Mouse (Mus musculus) telencephalon, adult 2 months (tissue): Measurements from ENCODE around the gene Tmem128.
A peak's percentile ranks its signal among the peaks of the same experiment; 100 is the strongest.

Experiments
- DNase-seq: peaks from one replicate; pipeline ENCODE4 v3.0.0-alpha.2; 2011; ENCODE audit warnings: low read depth, low spot score

Gene Tmem128

GRCm38 (mm10) chr5:38260107-38260682, at the start of gene Tmem128:
TSS of gene Tmem128 (plus strand) at chr5:38260185.
- DNase-seq, result peak; percentile 62

GRCm38 (mm10) chr5:38211691-38212090, 48.3 kb upstream of the Tmem128 start:
- DNase-seq, result no peak

- no peak for DNase-seq
Observed at GRCm38 (mm10) chr5:38213009-38213408, 47.0 kb upstream of the Tmem128 start.

- no peak for DNase-seq
Observed at GRCm38 (mm10) chr5:38219771-38220307, 40.1 kb upstream of the Tmem128 start.

GRCm38 (mm10) chr5:38220328-38220912, 39.6 kb upstream of the Tmem128 start, which contains the start of the genes Zbtb49 and Lyar:
TSS of gene Zbtb49 (minus strand) at chr5:38220457.
TSS of gene Lyar (plus strand) at chr5:38220470.
- DNase-seq, result peak; percentile 63

- DNase-seq, result no peak
Observed at GRCm38 (mm10) chr5:38235422-38235821, 24.6 kb upstream of the Tmem128 start.

GRCm38 (mm10) chr5:38236627-38237026, 23.4 kb upstream of the Tmem128 start:
- DNase-seq, result no peak

- DNase-seq, result no peak
Observed at GRCm38 (mm10) chr5:38240727-38241472, 19.1 kb upstream of the Tmem128 start.

GRCm38 (mm10) chr5:38241473-38241834, 18.5 kb upstream of the Tmem128 start:
- DNase-seq, result no peak

- no peak for DNase-seq
Observed at GRCm38 (mm10) chr5:38241966-38242365, 18.0 kb upstream of the Tmem128 start.

GRCm38 (mm10) chr5:38255195-38255594, 4.8 kb upstream of the Tmem128 start:
- no peak for DNase-seq

- no peak for DNase-seq
Observed at GRCm38 (mm10) chr5:38255644-38256043, 4.3 kb upstream of the Tmem128 start.

- DNase-seq, result no peak
Observed at GRCm38 (mm10) chr5:38256551-38256950, 3.4 kb upstream of the Tmem128 start.

GRCm38 (mm10) chr5:38258034-38258772, 1.8 kb upstream of the Tmem128 start:
- peak; percentile 48 for DNase-seq

GRCm38 (mm10) chr5:38258773-38259146, 1.2 kb upstream of the Tmem128 start:
- DNase-seq, result no peak

GRCm38 (mm10) chr5:38259455-38260106, 404 bp upstream of the Tmem128 start:
- no peak for DNase-seq

GRCm38 (mm10) chr5:38270942-38271341, 11.0 kb downstream of the Tmem128 start:
- no peak for DNase-seq

GRCm38 (mm10) chr5:38273831-38274230, 13.8 kb downstream of the Tmem128 start:
- DNase-seq, result no peak

- no peak for DNase-seq
Observed at GRCm38 (mm10) chr5:38275771-38276170, 15.8 kb downstream of the Tmem128 start, which contains the start of gene Otop1. TSS of gene Otop1 (plus strand) at chr5:38275972.

GRCm38 (mm10) chr5:38276451-38276850, 16.5 kb downstream of the Tmem128 start:
- DNase-seq, result no peak
